Mouse (Mus musculus) kidney, adult 11 months (tissue): ENCODE measurements around the gene Itga7.
A peak's percentile ranks its signal among the peaks of the same experiment; 100 is the strongest.
"Not testable (repeated sequence)": the region's sequence is repeated elsewhere in the genome, so short reads cannot be mapped to it uniquely, and the experiment has no call there.

Source experiments
- DNase-seq: peaks from one replicate; pipeline ENCODE4 v3.0.0; 2022

Itga7 gene

DNA sequence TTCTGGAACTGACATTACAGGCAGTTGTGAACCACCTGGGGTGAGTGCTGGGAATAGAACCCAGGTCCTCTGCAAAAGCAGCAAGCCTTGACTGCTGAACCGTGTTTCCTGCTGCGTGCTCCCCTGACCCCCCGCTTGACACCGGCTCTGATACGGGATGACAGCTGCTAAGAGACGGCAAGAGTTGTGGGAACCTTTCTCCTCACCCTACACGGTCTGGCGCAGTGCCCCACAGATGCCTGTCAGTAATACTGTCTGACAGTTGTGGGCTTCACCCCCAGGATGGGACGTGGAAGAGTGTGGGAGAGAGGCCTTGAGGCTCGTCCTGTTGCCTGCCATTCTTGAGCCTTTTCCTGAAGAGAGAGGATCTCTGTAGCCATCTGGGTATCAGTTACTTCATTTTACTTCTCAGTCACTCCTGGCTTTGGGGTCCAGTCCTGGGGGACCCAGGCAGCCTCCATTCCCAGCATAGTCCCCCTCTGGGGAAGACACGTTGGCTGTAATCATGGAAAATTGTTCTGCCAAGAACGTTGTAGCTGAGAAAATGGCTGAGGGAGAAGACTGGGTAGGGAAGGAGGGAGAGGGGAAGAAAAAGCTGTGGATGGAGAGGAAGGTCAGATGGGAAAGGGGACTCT lies 4.3 kb downstream of the Itga7 start:
- no peak for DNase-seq

- DNase-seq, result peak; percentile 92
These were observed 4.8 kb downstream of the Itga7 start for GRCm38 (mm10) chr10:128938457-128938856.

- peak; percentile 63 for DNase-seq
These were observed 5.4 kb downstream of the Itga7 start for GRCm38 (mm10) chr10:128938974-128939373.

DNA sequence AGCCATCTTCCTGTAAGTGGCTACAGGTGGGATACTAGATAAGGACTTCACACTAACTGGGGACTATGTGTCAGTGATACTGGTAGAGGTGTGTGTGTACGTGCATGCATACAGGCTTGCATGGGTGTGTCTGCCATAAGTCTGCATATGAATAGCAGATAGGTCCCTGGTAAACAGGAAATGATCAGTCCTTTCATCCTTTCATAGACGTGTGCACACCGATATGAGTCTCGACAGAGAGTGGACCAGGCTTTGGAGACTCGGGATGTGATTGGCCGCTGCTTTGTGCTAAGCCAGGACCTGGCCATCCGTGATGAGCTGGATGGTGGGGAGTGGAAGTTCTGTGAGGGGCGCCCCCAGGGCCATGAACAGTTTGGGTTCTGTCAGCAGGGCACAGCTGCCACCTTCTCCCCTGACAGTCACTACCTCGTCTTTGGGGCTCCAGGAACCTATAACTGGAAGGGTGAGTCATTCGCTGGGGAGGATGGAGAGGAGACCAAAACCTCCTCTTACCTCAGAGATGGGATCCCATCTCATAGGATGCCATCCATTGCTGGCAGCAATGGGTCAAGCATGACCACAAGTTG lies 7.0 kb downstream of the Itga7 start:
- no peak for DNase-seq

DNA sequence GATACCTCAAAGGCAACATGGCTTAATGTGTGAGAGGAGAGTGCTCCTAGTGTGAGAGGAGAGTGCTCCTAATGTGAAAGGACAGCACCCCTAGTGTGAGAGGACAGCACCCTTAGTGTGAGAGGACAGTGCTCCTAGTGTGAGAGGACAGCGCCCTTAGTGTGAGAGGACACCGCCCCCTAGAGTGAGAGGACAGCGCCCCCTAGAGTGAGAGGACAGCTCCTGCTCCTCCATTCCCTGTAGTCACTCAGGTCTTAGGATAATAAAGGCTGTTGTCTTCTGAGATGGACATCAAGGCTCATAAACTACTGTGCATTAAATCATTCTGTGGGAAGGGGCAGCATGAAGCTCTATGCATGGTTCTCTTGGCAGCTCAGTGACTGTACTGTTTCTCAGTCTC lies 12.1 kb downstream of the Itga7 start:
- no peak for DNase-seq

- no peak for DNase-seq
These were observed 13.9 kb downstream of the Itga7 start for GRCm38 (mm10) chr10:128947496-128947895.

DNA sequence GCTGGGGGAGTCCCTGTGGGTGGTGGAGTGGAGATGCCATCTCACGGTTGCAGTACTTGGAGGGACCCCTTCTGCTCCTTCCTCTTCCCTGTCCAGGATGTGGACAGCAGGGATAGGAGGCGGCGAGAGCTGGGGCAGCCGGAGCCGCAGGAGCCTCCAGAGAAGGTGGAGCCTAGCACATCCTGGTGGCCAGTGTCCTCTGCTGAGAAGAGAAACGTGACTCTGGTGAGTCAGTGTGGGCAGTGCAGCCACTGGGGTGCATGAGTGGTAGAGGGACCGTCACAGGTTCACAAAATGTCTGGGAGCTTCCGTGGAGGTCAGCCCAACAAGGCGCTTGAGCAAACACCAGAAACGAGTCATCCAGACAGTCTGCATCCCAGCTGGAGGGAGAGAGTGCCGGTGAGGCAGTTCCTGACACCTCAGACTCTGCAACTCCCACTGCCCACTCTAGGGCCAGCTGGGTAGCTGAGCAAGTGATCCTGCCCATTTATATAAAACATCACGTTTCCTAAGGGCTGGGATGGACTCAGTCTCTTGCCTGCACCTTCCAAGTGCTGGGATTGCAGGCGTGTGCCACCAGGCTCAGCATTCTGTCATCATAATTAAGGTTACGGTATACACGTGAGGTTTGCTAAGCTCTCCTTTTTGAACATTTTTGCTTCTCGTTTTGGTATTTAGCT lies 16.7 kb downstream of the Itga7 start:
- DNase-seq, result no peak

DNA sequence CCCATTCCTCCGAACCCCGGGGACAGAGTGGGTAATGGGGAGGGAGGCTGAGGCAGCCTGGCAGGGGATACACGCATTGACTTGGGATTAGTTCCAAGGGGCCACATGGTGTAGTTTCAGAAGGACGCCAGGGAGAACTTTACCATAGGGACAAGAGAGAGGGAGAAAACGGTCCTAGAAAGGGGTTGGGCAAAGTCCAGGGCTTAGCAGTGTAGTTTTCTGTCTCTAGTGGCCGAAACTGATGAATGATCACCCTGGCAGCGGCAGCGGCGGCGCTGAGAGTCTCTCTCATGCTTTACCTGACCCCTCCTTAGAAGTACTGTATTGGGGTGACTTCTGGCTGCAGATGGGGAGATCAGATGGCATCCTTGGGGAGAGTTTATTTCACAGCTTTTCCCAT lies 24.7 kb downstream of the Itga7 start:
- DNase-seq, result no peak

- no peak for DNase-seq
These were observed 26.5 kb downstream of the Itga7 start for GRCm38 (mm10) chr10:128960142-128960541.

DNA sequence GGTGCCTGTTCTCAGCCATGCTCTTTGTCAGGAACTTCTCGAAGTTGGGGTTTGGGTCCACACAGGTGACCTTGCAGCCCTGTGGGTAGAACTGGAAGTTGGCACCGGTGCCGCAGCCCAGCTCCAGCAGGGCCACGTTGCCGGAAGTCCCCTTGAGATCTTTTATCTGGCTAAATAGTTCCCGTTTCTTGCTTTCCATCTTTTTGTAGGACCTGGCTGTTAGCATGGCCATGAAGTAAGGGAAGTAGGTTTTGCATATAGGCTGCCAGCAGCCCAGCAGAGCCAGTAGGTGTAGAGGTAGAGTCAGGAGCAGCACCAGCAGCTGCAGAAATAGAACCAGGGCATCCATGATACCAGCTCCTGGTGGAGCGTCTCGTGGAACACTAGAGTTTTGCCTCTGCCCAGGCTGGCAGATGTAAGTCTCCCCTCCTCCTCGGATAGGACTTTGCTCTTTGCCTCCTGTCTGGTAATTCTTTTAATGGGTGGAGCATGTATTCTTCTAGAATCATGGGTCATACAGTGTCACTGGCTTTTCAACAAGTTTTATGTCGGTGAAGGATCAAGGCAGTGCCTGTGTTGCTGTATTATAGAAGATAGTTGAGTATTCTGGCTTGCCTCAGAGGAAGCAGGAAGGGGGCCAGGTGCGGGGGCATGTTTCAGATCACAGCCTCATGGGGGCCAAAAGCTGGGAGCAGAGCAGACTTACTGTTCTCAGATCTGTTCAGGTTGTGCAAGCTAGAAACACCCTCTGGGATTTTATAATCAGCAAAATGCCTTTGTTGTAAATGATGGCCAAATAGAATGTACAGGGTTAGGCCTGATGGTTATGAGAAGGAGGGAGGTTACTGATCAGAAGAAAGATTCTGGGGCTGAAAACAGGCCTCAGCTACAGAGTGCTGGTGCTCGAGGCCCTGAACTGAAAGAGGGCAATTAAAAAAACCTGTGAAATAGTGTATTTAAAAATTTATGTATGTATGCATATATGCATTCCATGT lies 27.3 kb downstream of the Itga7 start, which contains the start of gene Mettl7b:
Gene Mettl7b (minus strand): TSS at position 399 of the 995 bp plus-strand sequence.
- DNase-seq, result peak; percentile 78

- DNase-seq, result peak; percentile 83
These were observed 31.3 kb downstream of the Itga7 start for GRCm38 (mm10) chr10:128964961-128965360.

DNA sequence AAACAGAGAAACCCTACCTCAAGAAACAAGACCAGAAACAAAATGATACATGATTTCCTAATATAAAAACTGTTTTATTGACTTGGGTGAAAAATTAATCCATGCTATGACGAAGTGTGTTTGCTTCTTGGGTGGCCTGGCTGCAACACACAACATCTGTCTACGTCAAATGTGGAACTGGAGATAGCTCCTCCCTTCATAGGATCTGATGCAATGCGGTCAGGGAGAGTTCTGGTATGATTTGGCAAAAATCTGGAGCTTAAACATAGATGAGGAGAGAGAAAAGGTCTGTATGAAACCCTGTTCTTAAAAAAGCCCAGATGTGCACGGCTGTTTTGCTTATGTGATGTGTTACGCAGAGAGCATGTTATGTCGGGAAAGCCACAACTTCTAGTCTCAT lies 32.3 kb downstream of the Itga7 start:
- DNase-seq, result no peak

DNA sequence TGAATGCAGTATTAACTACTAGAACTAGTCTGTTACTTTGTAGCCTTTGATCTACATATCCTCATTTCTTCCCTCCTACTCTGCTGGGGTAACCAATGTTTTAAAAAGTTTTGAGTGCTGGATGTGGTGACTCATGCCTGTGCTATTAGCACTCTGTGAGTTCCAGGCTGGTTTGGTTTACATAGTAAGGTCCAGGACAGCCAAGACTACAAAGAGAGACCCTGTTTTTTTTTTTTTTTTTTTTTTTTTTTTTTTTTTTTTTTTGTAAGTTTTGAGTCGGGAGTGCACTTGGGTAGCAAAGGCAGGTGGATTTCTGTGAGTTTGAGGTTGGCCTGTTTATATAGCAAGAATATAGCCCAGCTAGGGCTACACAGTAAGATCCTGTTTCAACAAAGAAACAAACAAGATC lies 34.7 kb downstream of the Itga7 start:
- no peak for DNase-seq

GRCm38 (mm10) chr10:128970740-128971250 lies 37.2 kb downstream of the Itga7 start:
- DNase-seq, result no peak

DNA sequence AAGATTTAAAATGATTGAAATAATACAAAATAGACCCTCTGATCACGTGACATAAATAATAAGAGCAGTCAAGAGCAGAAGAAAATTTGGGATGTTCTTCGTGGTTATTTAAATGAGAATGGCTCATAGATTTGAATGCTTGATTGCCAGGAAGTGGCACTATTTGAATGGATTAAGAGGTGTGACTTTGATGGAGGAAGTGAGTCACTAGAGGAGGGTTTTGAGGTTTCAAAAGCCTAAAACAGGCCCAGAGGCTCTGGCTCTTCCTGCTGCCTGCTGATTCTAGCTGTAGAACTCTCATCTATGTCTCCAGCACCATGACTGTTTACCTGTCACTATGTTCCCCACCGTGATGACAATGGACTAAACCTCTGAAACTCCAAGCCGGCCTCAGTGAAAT lies 39.2 kb downstream of the Itga7 start:
- DNase-seq, result no peak

GRCm38 (mm10) chr10:128976395-128976794 lies 42.8 kb downstream of the Itga7 start:
- no peak for DNase-seq

- peak; percentile 31 for DNase-seq
These were observed 44.0 kb downstream of the Itga7 start for GRCm38 (mm10) chr10:128977522-128978114.

DNA sequence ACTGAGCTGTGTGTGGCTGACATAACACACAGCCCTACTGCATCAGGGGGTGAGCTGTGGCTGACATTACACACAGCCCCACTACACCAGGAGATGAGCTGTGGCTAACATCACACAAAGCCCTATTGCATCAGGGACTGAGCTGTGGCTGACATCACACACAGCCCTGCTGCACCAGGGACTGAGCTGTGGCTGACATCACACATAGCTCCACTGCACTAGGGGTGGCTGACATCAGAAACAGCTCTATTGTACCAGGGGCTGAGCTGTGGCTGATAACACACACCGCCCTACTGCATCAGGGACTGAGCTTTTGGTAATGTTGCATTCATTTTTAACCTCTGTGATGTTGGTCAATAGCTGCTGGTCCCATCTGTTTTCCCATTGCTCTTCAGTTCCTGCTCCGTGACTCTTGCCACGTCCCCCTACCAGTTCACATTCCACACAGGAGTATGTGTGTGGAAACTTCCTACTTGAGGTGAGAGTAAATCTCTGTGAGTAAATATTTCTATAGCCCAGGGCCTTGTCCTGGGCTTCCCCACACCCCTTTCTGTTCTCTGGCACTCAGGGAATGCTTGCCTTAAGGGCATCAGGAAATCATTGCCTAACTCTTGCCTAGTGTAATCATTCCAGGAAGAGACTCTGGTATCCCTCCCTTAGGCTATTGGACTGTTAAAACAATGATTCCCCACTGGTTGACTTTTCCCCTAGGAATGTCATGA lies 47.2 kb downstream of the Itga7 start:
- no peak for DNase-seq

DNA sequence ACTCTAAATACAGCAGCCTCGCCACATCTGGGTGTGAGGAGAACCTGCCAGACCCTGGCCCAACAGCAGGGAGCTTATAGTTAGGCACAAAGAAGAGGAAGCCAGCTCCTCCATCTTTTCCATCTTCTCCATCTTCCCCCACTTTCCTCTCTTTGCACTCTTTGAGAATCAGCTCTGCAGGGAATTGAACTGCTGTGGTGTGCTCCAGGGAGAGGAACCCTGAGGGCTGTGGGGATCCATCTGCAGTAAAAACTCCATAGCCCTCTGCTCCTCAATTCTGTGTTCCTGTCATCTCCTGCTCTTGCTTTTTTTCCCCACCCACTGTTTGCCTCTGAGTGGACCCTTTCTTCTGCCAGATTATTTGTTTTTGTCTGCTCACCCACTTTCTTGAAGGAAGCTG lies 55.5 kb downstream of the Itga7 start, which contains the start of gene Olfr9:
Gene Olfr9 (plus strand): TSS at position 301 of the 400 bp plus-strand sequence.
- DNase-seq, result not testable (repeated sequence)

DNA sequence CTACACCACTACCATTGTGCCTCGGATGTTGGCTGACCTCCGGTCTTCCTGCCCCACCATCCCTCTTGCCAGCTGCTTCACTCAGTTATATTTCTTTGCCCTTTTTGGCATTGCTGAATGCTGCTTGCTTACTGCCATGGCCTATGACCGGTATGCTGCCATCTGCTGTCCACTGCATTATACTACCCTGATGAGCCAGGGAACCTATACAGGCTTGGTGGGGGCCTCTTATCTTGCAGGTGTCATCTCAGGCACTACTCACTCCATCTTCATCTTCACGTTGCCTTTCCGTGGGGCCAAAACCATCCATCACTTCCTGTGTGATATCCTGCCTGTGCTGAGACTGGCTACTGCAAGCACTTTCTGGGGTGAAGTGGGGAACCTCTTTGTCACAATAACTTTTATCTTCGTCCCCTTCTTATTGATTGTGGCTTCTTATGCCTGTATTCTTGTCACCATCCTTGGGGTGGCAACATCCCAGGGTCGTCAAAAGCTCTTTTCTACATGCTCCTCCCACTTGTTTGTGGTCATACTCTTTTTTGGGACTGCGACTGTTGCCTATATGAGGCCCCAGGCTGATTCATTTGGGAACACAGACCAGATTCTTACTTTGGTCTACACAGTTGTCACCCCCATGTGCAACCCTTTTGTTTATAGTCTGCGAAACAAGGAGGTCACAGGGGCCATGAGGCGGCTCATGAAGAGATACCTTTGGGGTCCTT lies 56.7 kb downstream of the Itga7 start:
- DNase-seq, result not testable (repeated sequence)

DNA sequence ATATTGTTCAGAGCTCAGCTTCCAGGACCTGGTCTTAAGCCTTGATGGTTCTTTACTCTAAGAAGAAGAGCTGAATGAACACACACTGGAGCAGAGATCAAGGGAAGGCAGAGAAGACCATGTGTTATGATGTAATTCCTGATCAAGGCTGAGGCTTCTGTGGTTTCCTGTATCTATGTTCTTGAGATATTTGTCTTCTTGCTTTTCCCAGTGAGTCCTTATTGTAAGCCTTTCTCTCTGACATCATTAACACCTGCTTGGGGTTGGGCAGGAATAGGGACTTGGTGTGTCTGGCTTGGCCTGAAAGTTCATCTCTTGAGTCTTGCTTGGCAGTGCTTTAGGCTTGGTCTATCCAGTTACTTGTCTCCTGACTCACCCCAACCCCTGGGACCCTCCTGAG lies 57.4 kb downstream of the Itga7 start:
- DNase-seq, result no peak
